In the genomic region with DNA sequence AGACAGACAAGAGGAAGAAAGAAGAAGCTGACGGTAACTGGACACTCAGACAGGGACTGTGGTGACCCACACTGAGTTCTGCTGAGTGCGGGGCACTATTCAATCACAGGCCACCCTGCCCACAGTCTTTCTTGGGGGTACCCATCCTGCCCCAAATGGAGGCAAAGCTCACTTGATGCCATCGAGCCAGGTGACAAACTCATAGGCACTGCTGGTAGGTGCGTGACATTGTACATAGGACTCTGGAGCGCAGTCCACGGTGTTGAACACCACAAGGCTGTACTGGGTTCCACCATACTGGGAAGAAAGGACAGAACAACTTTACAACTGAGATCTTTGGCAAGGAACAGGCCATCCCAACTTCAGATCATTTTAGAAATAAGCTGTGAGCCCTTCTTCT, we compare ENCODE assay signal across 8 mouse cellular contexts. TPM values are rescaled to one million over a fixed set of nuclear protein-coding genes. Genes with fewer than 3 reads are reported as not detected.
DNase-seq lines count a peak whose midpoint lies in the region; ATAC-seq and TF ChIP-seq lines count a peak whose summit lies in the region.

No protein-coding gene starts in this region.

- no peak for TF ChIP-seq CTCF in liver, adult 2 months (IDR thresholded peaks at IDR 0.05; ENCODE audit: low read depth, low read length)

- H3K36me3 ChIP-seq in liver, adult 2 months (ENCODE audit: control insufficient read depth, insufficient read depth, low read length): no peaks in the 10 kb centered on the region; the same call in 1 of the 2 replicates
- peaks cover 35% of the 10 kb centered on the region for H3K36me3 ChIP-seq in embryonic facial prominence, embryonic 14.5 days (ENCODE audit: control insufficient read depth, insufficient read depth, low read length)
- H3K36me3 ChIP-seq in intestine, embryonic 16.5 days (ENCODE audit: control insufficient read depth, insufficient read depth, low read length): no peaks in the 10 kb centered on the region
- H3K36me3 ChIP-seq in neural tube, embryonic 12.5 days: peaks cover 35% of the 10 kb centered on the region

- WGBS in liver, adult 2 months: 9% methylated on average over 6 of the region's 6 CpGs
- whole genome bisulfite sequencing in embryonic facial prominence, embryonic 14.5 days: 13% methylated on average over 6 of the region's 6 CpGs
- 11% methylated on average over 6 of the region's 6 CpGs for WGBS in intestine, embryonic 16.5 days
- WGBS in neural tube, embryonic 12.5 days: 24% methylated on average over 6 of the region's 6 CpGs

- H3K79me2 ChIP-seq in liver, adult 2 months (ENCODE audit: control insufficient read depth, insufficient read depth, low read length): peaks cover 18% of the 10 kb centered on the region

- H3K4me2 ChIP-seq in embryonic facial prominence, embryonic 14.5 days (ENCODE audit: low read depth, low read length): peak overlapping the region; percentile 95
- H3K4me2 ChIP-seq in intestine, embryonic 16.5 days (ENCODE audit: low read depth, low read length): peak overlapping the region; percentile 88
- H3K4me2 ChIP-seq in neural tube, embryonic 12.5 days (replicated peaks): peak overlapping the region; percentile 75

- no peak for ATAC-seq in embryonic facial prominence, embryonic 14.5 days (ENCODE audit: low read depth)
- ATAC-seq in intestine, embryonic 16.5 days: peak; percentile 29; the same call in 1 of the 2 replicates
- ATAC-seq in neural tube, embryonic 12.5 days (ENCODE audit: low FRiP score, low read depth): no peak

- H3K9me3 ChIP-seq in embryonic facial prominence, embryonic 14.5 days (ENCODE audit: control insufficient read depth, low read length): no peaks in the 10 kb centered on the region
- H3K9me3 ChIP-seq in intestine, embryonic 16.5 days (ENCODE audit: control insufficient read depth, low read length): no peaks in the 10 kb centered on the region
- H3K9me3 ChIP-seq in neural tube, embryonic 12.5 days: no peaks in the 10 kb centered on the region

- no peaks in the 10 kb centered on the region for H3K27me3 ChIP-seq in liver, adult 2 months (ENCODE audit: control insufficient read depth, insufficient read depth, low read length)
- H3K27me3 ChIP-seq in embryonic facial prominence, embryonic 14.5 days (replicated peaks; ENCODE audit: control insufficient read depth, insufficient read depth, low read length): no peaks in the 10 kb centered on the region
- H3K27me3 ChIP-seq in intestine, embryonic 16.5 days (replicated peaks; ENCODE audit: control insufficient read depth, insufficient read depth, low read length): no peaks in the 10 kb centered on the region
- no peaks in the 10 kb centered on the region for H3K27me3 ChIP-seq in neural tube, embryonic 12.5 days (replicated peaks)

- peak overlapping the region; percentile 80 for H3K9ac ChIP-seq in liver, adult 2 months (ENCODE audit: low read depth, low read length)
- H3K9ac ChIP-seq in embryonic facial prominence, embryonic 14.5 days (ENCODE audit: low read depth, low read length): peak overlapping the region; percentile 92
- H3K9ac ChIP-seq in intestine, embryonic 16.5 days (ENCODE audit: low read depth, low read length): peak overlapping the region; percentile 93
- H3K9ac ChIP-seq in neural tube, embryonic 12.5 days: peak overlapping the region; percentile 90

- H3K4me3 ChIP-seq in liver, adult 2 months (ENCODE audit: insufficient read depth, low read depth, low read length): peak overlapping the region; percentile 72
- H3K4me3 ChIP-seq in embryonic facial prominence, embryonic 14.5 days (ENCODE audit: low read depth, low read length): peak overlapping the region; percentile 77
- peak overlapping the region; percentile 87 for H3K4me3 ChIP-seq in intestine, embryonic 16.5 days (ENCODE audit: low read length)
- peak overlapping the region; percentile 79 for H3K4me3 ChIP-seq in neural tube, embryonic 12.5 days

- peak; percentile 51 for DNase-seq in liver, adult 2 months (ENCODE audit: extremely low read depth, low read depth, low spot score)
- no peak for DNase-seq in liver
- no peak for DNase-seq in embryonic facial prominence, embryonic 14.5 days (ENCODE audit: low spot score)
- DNase-seq in right cerebral cortex, postnatal 4 days: no peak
- no peak for DNase-seq in right cerebral cortex, postnatal 10 days (ENCODE audit: low spot score in 2 of 2)
- DNase-seq in embryo, embryonic 10 days (ENCODE audit: low spot score): no peak

- H3K27ac ChIP-seq in liver, adult 2 months (replicated peaks; ENCODE audit: insufficient read depth, low read depth, low read length): no peak overlapping the region; the same call in 1 of the 2 replicates
- H3K27ac ChIP-seq in embryonic facial prominence, embryonic 14.5 days (replicated peaks; ENCODE audit: low read depth, low read length): peak overlapping the region; percentile 99
- peak overlapping the region; percentile 93 for H3K27ac ChIP-seq in intestine, embryonic 16.5 days (ENCODE audit: low read length)
- H3K27ac ChIP-seq in neural tube, embryonic 12.5 days: 0 out of 2 replicates have a peak overlapping the region, but pooled peaks have one; percentile 75

- TF ChIP-seq POLR2A in liver, adult 2 months (IDR thresholded peaks at IDR 0.05; ENCODE audit: extremely low read depth, insufficient read depth, low read length): no peak

- peaks cover 10% of the 10 kb centered on the region for H3K4me1 ChIP-seq in liver, adult 2 months (ENCODE audit: control insufficient read depth, insufficient read depth, low read length)
- H3K4me1 ChIP-seq in embryonic facial prominence, embryonic 14.5 days (ENCODE audit: control insufficient read depth, insufficient read depth, low read length): peaks cover 26% of the 10 kb centered on the region
- peaks cover 27% of the 10 kb centered on the region for H3K4me1 ChIP-seq in intestine, embryonic 16.5 days (ENCODE audit: control insufficient read depth, insufficient read depth, low read length)
- H3K4me1 ChIP-seq in neural tube, embryonic 12.5 days: peaks cover 54% of the 10 kb centered on the region

RNA-seq across cellular contexts. Expression of gene Med25, which starts 0.9 kb away (rescaled TPM):
- 11.6 and 16.6 TPM in 2 replicates for total RNA-seq in liver, adult 2 months (2014; rRNA removed)
- 114 TPM in 2 replicates for polyA plus RNA-seq in liver, adult 2 months (2012; rRNA removed)
- polyA plus RNA-seq in embryonic facial prominence, embryonic 14.5 days (2014; fragmentation: Nextera tagmentation; extraction: Ambion mirVana): 62.5 and 64.2 TPM in 2 replicates
- 86.6 and 98.5 TPM in 2 replicates for polyA plus RNA-seq in intestine, embryonic 16.5 days (2015; fragmentation: Nextera tagmentation; extraction: Ambion mirVana)
- 156 and 158 TPM in 2 replicates for polyA plus RNA-seq in neural tube, embryonic 12.5 days (2016; fragmentation: Nextera tagmentation; extraction: Ambion mirVana)

RNA-seq across cellular contexts. Expression of gene Fuz, which starts 4.3 kb away (rescaled TPM):
- 5.7 and 6.8 TPM in 2 replicates for total RNA-seq in liver, adult 2 months (2014; rRNA removed)
- 16.6 and 25.1 TPM in 2 replicates for polyA plus RNA-seq in liver, adult 2 months (2012; rRNA removed)
- polyA plus RNA-seq in embryonic facial prominence, embryonic 14.5 days (2014; fragmentation: Nextera tagmentation; extraction: Ambion mirVana): 16.9 and 19.7 TPM in 2 replicates
- polyA plus RNA-seq in intestine, embryonic 16.5 days (2015; fragmentation: Nextera tagmentation; extraction: Ambion mirVana): 18.2 and 19.4 TPM in 2 replicates
- polyA plus RNA-seq in neural tube, embryonic 12.5 days (2016; fragmentation: Nextera tagmentation; extraction: Ambion mirVana): 17.7 and 19.1 TPM in 2 replicates

RNA-seq across cellular contexts. Expression of gene Ptov1, which starts 22.0 kb away (rescaled TPM):
- 17.0 and 32.8 TPM in 2 replicates for total RNA-seq in liver, adult 2 months (2014; rRNA removed)
- polyA plus RNA-seq in liver, adult 2 months (2012; rRNA removed): 76.1 and 91.6 TPM in 2 replicates
- polyA plus RNA-seq in embryonic facial prominence, embryonic 14.5 days (2014; fragmentation: Nextera tagmentation; extraction: Ambion mirVana): 398 and 442 TPM in 2 replicates
- 71.8 and 159 TPM in 2 replicates for polyA plus RNA-seq in intestine, embryonic 16.5 days (2015; fragmentation: Nextera tagmentation; extraction: Ambion mirVana)
- 630 and 637 TPM in 2 replicates for polyA plus RNA-seq in neural tube, embryonic 12.5 days (2016; fragmentation: Nextera tagmentation; extraction: Ambion mirVana)

RNA-seq across cellular contexts. Expression of gene Pnkp, which starts 34.7 kb away (rescaled TPM):
- 20.8 and 24.0 TPM in 2 replicates for total RNA-seq in liver, adult 2 months (2014; rRNA removed)
- polyA plus RNA-seq in liver, adult 2 months (2012; rRNA removed): 42.5 and 45.7 TPM in 2 replicates
- 23.4 and 27.7 TPM in 2 replicates for polyA plus RNA-seq in embryonic facial prominence, embryonic 14.5 days (2014; fragmentation: Nextera tagmentation; extraction: Ambion mirVana)
- 26.6 and 30.6 TPM in 2 replicates for polyA plus RNA-seq in intestine, embryonic 16.5 days (2015; fragmentation: Nextera tagmentation; extraction: Ambion mirVana)
- polyA plus RNA-seq in neural tube, embryonic 12.5 days (2016; fragmentation: Nextera tagmentation; extraction: Ambion mirVana): 32.3 and 39.3 TPM in 2 replicates

RNA-seq across cellular contexts. Expression of gene Ap2a1, which starts 37.7 kb away (rescaled TPM):
- total RNA-seq in liver, adult 2 months (2014; rRNA removed): 14.5 and 18.3 TPM in 2 replicates
- 32.8 and 38.2 TPM in 2 replicates for polyA plus RNA-seq in liver, adult 2 months (2012; rRNA removed)
- 73.5 and 79.8 TPM in 2 replicates for polyA plus RNA-seq in embryonic facial prominence, embryonic 14.5 days (2014; fragmentation: Nextera tagmentation; extraction: Ambion mirVana)
- 56.8 and 61.2 TPM in 2 replicates for polyA plus RNA-seq in intestine, embryonic 16.5 days (2015; fragmentation: Nextera tagmentation; extraction: Ambion mirVana)
- 97.9 and 100 TPM in 2 replicates for polyA plus RNA-seq in neural tube, embryonic 12.5 days (2016; fragmentation: Nextera tagmentation; extraction: Ambion mirVana)
